Mouse (Mus musculus): ENCODE measurements around the gene Med17.

DNA sequence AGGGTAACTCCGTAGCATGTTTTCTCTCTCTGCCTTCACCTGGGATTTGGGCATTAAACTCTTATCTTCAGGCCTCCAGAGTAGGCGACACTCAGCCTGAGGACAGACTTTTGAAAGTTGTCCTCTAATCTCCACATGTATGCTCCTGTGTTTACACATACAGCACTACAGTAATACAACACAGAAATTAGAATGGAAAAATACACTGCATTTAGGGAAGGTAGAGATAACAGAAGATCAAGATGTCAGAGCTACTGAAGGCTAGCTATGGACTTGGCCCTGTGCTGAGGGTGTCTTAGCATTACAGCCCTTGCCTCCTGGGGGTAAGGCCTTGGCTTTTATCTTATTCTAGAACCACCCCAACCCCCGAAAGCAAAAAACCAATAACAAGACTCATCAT is 8.7 kb upstream of the Med17 start:
- TF ChIP-seq CTCF (IDR thresholded peaks at IDR 0.05; ENCODE audit: insufficient read depth, low read depth, low read length) (no peak), POLR2A (IDR thresholded peaks at IDR 0.05; ENCODE audit: insufficient read depth, low read depth, low read length) (no peak)
